12 mouse cellular contexts compared by ENCODE assay signal in genomic region chr2:93285842-93286241, GRCm38 (mm10). TPM values are rescaled to one million over a fixed set of nuclear protein-coding genes. Genes with fewer than 3 reads are reported as not detected.
DNase-seq lines count a peak whose midpoint lies in the region; ATAC-seq and TF ChIP-seq lines count a peak whose summit lies in the region.
"Had no signal": no experiment of that assay in that cellular context is flagged by ENCODE, and none has a peak within 500 bp of the region (broad histone marks: within the 10 kb centered on the region; RNA-seq: fewer than 3 reads in every experiment).

No protein-coding gene starts in this region.

- intact Hi-C loops in left cerebral cortex, adult 2 months (cut with DNase I), result no loop called here

- H3K4me1 ChIP-seq in hindbrain, embryonic 11.5 days (replicated peaks; ENCODE audit: control insufficient read depth, insufficient read depth, low read length), result peaks cover 52% of the 10 kb centered on the region
- H3K4me1 ChIP-seq in midbrain, embryonic 13.5 days (replicated peaks), result peaks cover 99% of the 10 kb centered on the region

- H3K9me3 ChIP-seq in hindbrain, embryonic 11.5 days (ENCODE audit: control insufficient read depth, low read length), result no peaks in the 10 kb centered on the region
- no peaks in the 10 kb centered on the region for H3K9me3 ChIP-seq in midbrain, embryonic 13.5 days

- 42% methylated on average over 8 of the region's 8 CpGs for WGBS in hindbrain, embryonic 11.5 days
- WGBS in midbrain, embryonic 13.5 days, result 40% methylated on average over 8 of the region's 8 CpGs

- no peak for TF ChIP-seq CTCF in left cerebral cortex, adult 2 months (IDR thresholded peaks at IDR 0.05)

- no peak overlapping the region for H3K9ac ChIP-seq in hindbrain, embryonic 11.5 days (ENCODE audit: low read depth, low read length)
- H3K9ac ChIP-seq in midbrain, embryonic 13.5 days (replicated peaks), result peak overlapping the region; percentile 28; the same call in 1 of the 2 replicates

- peak; percentile 36 to 39 for DNase-seq in cerebellum, adult 18-20 months
- DNase-seq in brain, adult 2 months (ENCODE audit: low read depth, low spot score), result peak; percentile 29
- no peak for DNase-seq in hindbrain, embryonic 11.5 days (ENCODE audit: low spot score)
- DNase-seq in B cell, adult 2 months, result no peak
- DNase-seq in left cerebral cortex, adult 2 months (ENCODE audit: extremely low spot score in 1 of 2, low spot score in 2 of 2), result no peak
- DNase-seq: gastrocnemius, postnatal 14 days; heart, postnatal 4 days; liver; thymus, adult 2 months had no signal

- ATAC-seq in cerebellum, adult (ENCODE audit: insufficient number of reproducible peaks, low FRiP score, low TSS enrichment), result no peak
- 0 out of 2 replicates have a peak, but pooled peaks have one; percentile 9 for ATAC-seq in hindbrain, embryonic 11.5 days (ENCODE audit: low FRiP score)
- ATAC-seq in midbrain, embryonic 13.5 days, result peak; percentile 10; the same call in 1 of the 2 replicates
- ATAC-seq in megakaryocyte-erythroid progenitor cell, adult 5-6 weeks (replicated peaks; ENCODE audit: low FRiP score, low TSS enrichment, poor library complexity, severe bottlenecking), result no peak

- H3K4me3 ChIP-seq in hindbrain, embryonic 11.5 days (ENCODE audit: low read depth, low read length), result no peak overlapping the region
- no peak overlapping the region for H3K4me3 ChIP-seq in midbrain, embryonic 13.5 days (replicated peaks)
- H3K4me3 ChIP-seq in left cerebral cortex, adult 2 months, result no peak overlapping the region

- no peaks in the 10 kb centered on the region for H3K36me3 ChIP-seq in hindbrain, embryonic 11.5 days (ENCODE audit: control insufficient read depth, insufficient read depth, low read length)
- no peaks in the 10 kb centered on the region for H3K36me3 ChIP-seq in midbrain, embryonic 13.5 days

- peak overlapping the region; percentile 79 for H3K27ac ChIP-seq in hindbrain, embryonic 11.5 days (ENCODE audit: low read depth, low read length)
- H3K27ac ChIP-seq in midbrain, embryonic 13.5 days, result peak overlapping the region; percentile 95
- H3K27ac ChIP-seq in left cerebral cortex, adult 2 months, result no peak overlapping the region

- H3K27me3 ChIP-seq in hindbrain, embryonic 11.5 days (ENCODE audit: control insufficient read depth, insufficient read depth, low read length), result no peaks in the 10 kb centered on the region
- no peaks in the 10 kb centered on the region for H3K27me3 ChIP-seq in midbrain, embryonic 13.5 days

- no peak overlapping the region for H3K4me2 ChIP-seq in hindbrain, embryonic 11.5 days (replicated peaks; ENCODE audit: low read depth, low read length)
- H3K4me2 ChIP-seq in midbrain, embryonic 13.5 days (replicated peaks), result no peak overlapping the region

RNA-seq across cellular contexts. Expression of gene Tspan18, which starts 48.5 kb away (rescaled TPM):
- polyA plus RNA-seq in hindbrain, embryonic 11.5 days (2014; fragmentation: Nextera tagmentation; extraction: Ambion mirVana), result 61.0 and 71.4 TPM in 2 replicates
- 24.9 and 31.2 TPM in 2 replicates for polyA plus RNA-seq in midbrain, embryonic 13.5 days (2015; fragmentation: Nextera tagmentation; extraction: Ambion mirVana)
- total RNA-seq in left cerebral cortex, adult 2 months (2021), result 1 to 10 TPM; 1.5 to 3.0 TPM
- 4.1 TPM in 1 of 2 replicates, not detected in the other for total RNA-seq in megakaryocyte-erythroid progenitor cell, adult 5-6 weeks (2014; fragmentation: Nextera tagmentation)
- not detected in 2 replicates for total RNA-seq in megakaryocyte-erythroid progenitor cell, adult 5-6 weeks (2017)

Comparison
In these comparisons a context has a peak if more than half of its experiments do, and no peak if none do; other contexts are left out.
1. DNase-seq: peak in cerebellum, adult 18-20 months (2 of 2) and brain, adult 2 months (single experiment); none in hindbrain, embryonic 11.5 days (single experiment), B cell, adult 2 months (0 of 2) and left cerebral cortex, adult 2 months (0 of 2).
2. ATAC-seq: peak in hindbrain, embryonic 11.5 days (single experiment) and midbrain, embryonic 13.5 days (single experiment); none in cerebellum, adult (single experiment) and megakaryocyte-erythroid progenitor cell, adult 5-6 weeks (single experiment).